Mouse (Mus musculus): ENCODE measurements at regions not wholly inside any gene's neighbourhood (a gene's known extent, or its start where the extent isn't known, plus 50 kb on each side); places are given as distances from the start of the nearest gene placed in this dataset.

- TF ChIP-seq CTCF (IDR thresholded peaks at IDR 0.05; ENCODE audit: low read depth, low read length) (no peak), POLR2AphosphoS5 (IDR thresholded peaks at IDR 0.05; ENCODE audit: insufficient replicate concordance, low read depth, low read length) (no peak), TAL1 (conservative IDR thresholded peaks at IDR 0.05; ENCODE audit: low read depth, low read length) (no peak)
These were observed 132.5 kb downstream of the Qrsl1 start for GRCm38 (mm10) chr10:43769026-43769425.
